Mouse (Mus musculus) bone marrow, adult 2 months (tissue): ENCODE results near the gene Gabarap. TPM values are rescaled to one million over a fixed set of nuclear protein-coding genes. Genes with fewer than 3 reads are reported as not detected.
A peak's percentile ranks its signal among the peaks of the same experiment; 100 is the strongest.
"Not testable (repeated sequence)": the region's sequence is repeated elsewhere in the genome, so short reads cannot be mapped to it uniquely, and the experiment has no call there.

ENCODE experiments used
- H3K27ac ChIP-seq: fragments of 200-500 bp; 2 replicates; pipeline ENCODE4 v1.5.1; 2012; ENCODE audit warnings: low read depth, mild to moderate bottlenecking, control low read depth, inconsistent platforms, low read length; ENCODE audit not compliant: control insufficient read depth, poor library complexity, insufficient read depth
- H3K4me1 ChIP-seq: fragments of 200-500 bp; 2 replicates; pipeline ENCODE4 v1.6.1; 2011; ENCODE audit warnings: low read length; ENCODE audit not compliant: control insufficient read depth, insufficient read depth
- H3K4me3 ChIP-seq: fragments of 200-500 bp; replicated peaks from 2 replicates; pipeline ENCODE3; 2011; ENCODE audit warnings: mild to moderate bottlenecking, low read depth, low read length, control low read depth; ENCODE audit not compliant: control insufficient read depth
- CTCF ChIP-seq: fragments of 200-500 bp; IDR thresholded peaks from 2 replicates; pipeline ENCODE4 v1.5.1; 2011; ENCODE audit warnings: low read length, control low read depth; ENCODE audit not compliant: control insufficient read depth, insufficient read depth
- POLR2A ChIP-seq: fragments of 200-500 bp; IDR thresholded peaks from 2 replicates; pipeline ENCODE4 v1.6.1; 2011; ENCODE audit warnings: low read depth, mild to moderate bottlenecking, control low read depth, low read length, borderline replicate concordance; ENCODE audit not compliant: control insufficient read depth
- WGBS: fragments of 180-500 bp; shearing (Covaris S2); methylation state at CpG from one replicate; pipeline ENCODE4 v1.1.7; 2018; 5-methylcytosine and 5-hydroxymethylcytosine counted together
- polyA plus RNA-seq: library from polyadenylated mRNA; stranded (reverse); fragments of >200 nt; gene quantifications from 2 replicates; pipeline ENCODE4 v1.2.4, GENCODE M21; 2011; ENCODE audit warnings: low replicate concordance; ENCODE audit not compliant: missing spikeins, insufficient read depth, insufficient read length

The Gabarap gene
- polyA plus RNA-seq, 1 experiment, result 443 TPM

DNA sequence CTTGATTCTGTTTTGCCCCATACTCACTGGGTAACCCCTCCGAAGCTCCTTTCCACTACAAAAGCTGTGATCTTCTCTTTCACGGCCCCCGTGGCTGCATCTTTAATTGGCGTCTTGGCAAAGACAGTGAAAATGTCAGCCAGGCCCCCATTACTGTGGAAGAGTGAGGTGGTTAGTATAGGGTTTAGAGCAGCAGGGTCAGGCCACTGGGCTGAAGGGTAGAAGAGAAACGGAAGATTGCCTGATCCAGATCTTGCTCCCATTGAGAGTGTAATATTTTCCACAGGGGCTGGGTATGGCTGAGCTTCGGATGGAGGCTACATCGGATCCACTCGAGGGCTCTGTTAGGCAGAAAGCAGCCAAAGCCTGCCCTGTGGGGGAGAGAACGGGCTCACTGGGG is 22.0 kb downstream of the Gabarap start:
- H3K4me3 ChIP-seq, result no peak overlapping the region
- no peak overlapping the region for H3K27ac ChIP-seq
- TF ChIP-seq POLR2A, result no peak
- no peak for TF ChIP-seq CTCF
- 87% methylated on average over 9 of the region's 9 CpGs for WGBS
- H3K4me1 ChIP-seq, result peaks cover 1% of the 10 kb centered on the region; the same call in 1 of the 2 replicates

GRCm38 (mm10) chr11:70013408-70013807 is 22.5 kb downstream of the Gabarap start:
- no peak overlapping the region for H3K27ac ChIP-seq
- H3K4me3 ChIP-seq, result no peak overlapping the region
- peaks cover 1% of the 10 kb centered on the region; the same call in 1 of the 2 replicates for H3K4me1 ChIP-seq
- TF ChIP-seq CTCF, result no peak
- no peak for TF ChIP-seq POLR2A
- WGBS, result 90% methylated on average over 3 of the region's 3 CpGs

DNA sequence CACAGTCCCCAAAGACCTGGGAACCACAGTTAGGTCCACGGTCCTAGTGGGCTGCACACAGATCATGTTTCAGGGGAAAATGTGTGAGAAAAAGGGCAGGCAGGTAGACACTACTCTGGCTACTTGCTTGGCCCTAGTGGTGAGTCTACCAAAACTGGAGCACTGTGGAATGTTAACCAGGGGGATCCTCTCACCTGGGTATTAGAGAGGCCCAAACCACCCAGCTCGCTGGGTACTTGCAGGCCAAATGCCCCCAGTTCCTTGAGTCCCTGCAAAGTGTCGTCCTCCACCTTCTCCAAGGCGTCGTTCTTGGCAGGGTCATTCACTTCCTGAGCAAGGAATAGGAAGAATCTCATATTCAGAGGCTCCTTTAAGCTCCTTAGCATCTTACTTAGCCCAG is 23.1 kb downstream of the Gabarap start:
- Histone ChIP-seq H3K4me3 (no peak overlapping the region), H3K4me1 (peaks cover 1% of the 10 kb centered on the region; the same call in 1 of the 2 replicates), H3K27ac (no peak overlapping the region)
- whole genome bisulfite sequencing, result 76% methylated on average over 5 of the region's 5 CpGs
- TF ChIP-seq CTCF, result no peak
- TF ChIP-seq POLR2A, result no peak

DNA sequence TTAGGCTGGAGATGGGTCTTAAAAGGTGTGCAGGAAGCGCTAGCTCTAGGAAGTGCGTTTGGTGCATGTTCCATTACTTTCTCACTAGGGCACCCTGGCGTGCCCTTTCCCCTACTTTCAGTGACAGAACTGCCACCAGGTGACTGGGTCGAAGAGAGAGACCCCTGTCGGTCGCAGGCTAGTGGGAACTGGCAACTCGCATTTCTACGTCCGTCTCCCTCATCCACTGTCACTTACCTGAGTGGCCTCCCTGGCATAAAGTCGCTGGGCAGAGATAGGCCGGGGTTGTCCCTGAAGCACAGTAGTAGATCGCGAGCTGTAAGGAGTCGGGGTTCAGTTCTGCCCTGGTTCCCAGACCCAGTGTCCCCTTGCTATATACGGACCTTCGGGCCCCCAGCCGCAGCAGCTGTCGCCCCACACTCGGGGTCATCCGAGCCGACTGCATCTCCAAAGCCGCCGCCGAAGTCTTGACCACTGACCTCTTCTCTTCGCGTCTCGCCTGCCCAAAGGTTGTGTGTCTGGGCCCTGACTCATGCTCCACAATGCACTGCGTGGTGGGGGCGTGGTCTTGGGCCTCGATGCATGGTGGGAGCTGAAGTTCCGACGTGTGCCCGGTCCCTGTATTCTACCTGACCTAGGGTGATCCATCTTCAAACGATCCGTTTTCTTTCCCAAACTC is 24.1 kb downstream of the Gabarap start, which contains the start of gene Acadvl:
TSS of gene Acadvl (minus strand) at position 532 of the 679 bp plus-strand sequence.
- WGBS, result under 1% methylated on average over 35 of the region's 35 CpGs
- Histone ChIP-seq H3K4me3 (peak within 1 kb of the TSS; percentile 74), H3K4me1 (peaks cover 1% of the 10 kb centered on the region; the same call in 1 of the 2 replicates), H3K27ac (peak within 1 kb of the TSS; percentile 26)
- TF ChIP-seq POLR2A, result peak; percentile 75; the same call in 1 of the 2 replicates
- peak; percentile 38; the same call in 1 of the 2 replicates for TF ChIP-seq CTCF

- 67% methylated on average over 6 of the region's 6 CpGs for WGBS
- no peak overlapping the region for H3K27ac ChIP-seq
- H3K4me1 ChIP-seq, result peaks cover 1% of the 10 kb centered on the region; the same call in 1 of the 2 replicates
- TF ChIP-seq POLR2A, result no peak
- TF ChIP-seq CTCF, result no peak
- no peak overlapping the region for H3K4me3 ChIP-seq
These were observed 24.7 kb downstream of the Gabarap start for GRCm38 (mm10) chr11:70015677-70016076.

- H3K4me1 ChIP-seq, H3K27ac ChIP-seq, H3K4me3 ChIP-seq: not testable (repeated sequence)
- WGBS, result 82% methylated on average over 2 of the region's 2 CpGs
These were observed 25.2 kb downstream of the Gabarap start for GRCm38 (mm10) chr11:70016177-70016576.

- TF ChIP-seq POLR2A, result no peak
- no peak for TF ChIP-seq CTCF
- H3K4me1 ChIP-seq, result peaks cover 1% of the 10 kb centered on the region; the same call in 1 of the 2 replicates
- 75% methylated on average over 3 of the region's 3 CpGs for WGBS
These were observed 25.7 kb downstream of the Gabarap start, which contains the start of gene Dlg4 for GRCm38 (mm10) chr11:70016669-70017068. Dlg4 (plus strand) TSS chr11:70016942.

DNA sequence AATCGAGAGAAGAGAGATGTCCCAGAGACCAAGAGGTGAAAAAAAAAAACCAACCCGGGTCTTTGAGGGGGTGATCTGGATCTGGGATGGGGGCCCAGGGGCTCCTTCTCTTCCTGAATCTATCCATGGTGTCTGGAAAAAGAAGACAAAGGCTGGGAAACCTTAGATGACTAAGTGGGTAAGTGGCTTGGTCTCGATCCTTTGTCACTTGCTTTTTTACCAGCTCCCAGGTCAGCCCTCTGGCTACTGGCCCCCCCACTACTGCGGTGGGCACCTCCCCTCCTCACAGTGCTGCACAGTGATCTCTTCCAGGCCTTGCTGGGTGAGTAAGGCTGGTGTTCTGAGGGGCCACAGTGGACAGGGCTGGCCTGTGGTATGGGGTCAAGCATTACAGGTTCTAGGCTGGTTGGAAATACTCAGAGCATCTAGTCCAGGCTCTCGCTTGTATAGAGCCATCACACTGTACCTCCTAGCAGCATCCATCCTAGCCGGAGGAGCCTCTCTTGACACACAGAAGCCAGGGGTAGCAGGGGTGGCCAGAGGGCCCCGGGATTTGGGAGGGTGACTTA is 26.3 kb downstream of the Gabarap start:
- Histone ChIP-seq H3K27ac (no peak overlapping the region), H3K4me1 (peaks cover 1% of the 10 kb centered on the region; the same call in 1 of the 2 replicates), H3K4me3 (no peak overlapping the region)
- TF ChIP-seq POLR2A (no peak), CTCF (no peak)
- WGBS, result 63% methylated on average over 7 of the region's 7 CpGs

More at GRCm38 (mm10) chr11:70016669-70017068, 25.7 kb downstream of the Gabarap start, which contains the start of gene Dlg4:
- Histone ChIP-seq H3K4me3 (no peak within 1 kb of the TSS), H3K27ac (no peak within 1 kb of the TSS)
